19 mouse cellular contexts compared by ENCODE assay signal in genomic region chr13:71211363-71211762, GRCm38 (mm10).
DNase-seq lines count a peak whose midpoint lies in the region; ATAC-seq lines count a peak whose summit lies in the region.
"Had no signal": no experiment of that assay in that cellular context is flagged by ENCODE, and none has a peak within 500 bp of the region (broad histone marks: within the 10 kb centered on the region; RNA-seq: fewer than 3 reads in every experiment).

No protein-coding gene starts in this region.

- no peak overlapping the region for H3K4me3 ChIP-seq in forebrain, embryonic 12.5 days (replicated peaks)
- H3K4me3 ChIP-seq in forebrain, embryonic 15.5 days, result no peak overlapping the region
- H3K4me3 ChIP-seq in midbrain, embryonic 11.5 days (ENCODE audit: low read depth, low read length), result no peak overlapping the region
- no peak overlapping the region for H3K4me3 ChIP-seq in midbrain, embryonic 10.5 days
- no peak overlapping the region for H3K4me3 ChIP-seq in midbrain, embryonic 13.5 days (replicated peaks)
- no peak overlapping the region for H3K4me3 ChIP-seq in midbrain, embryonic 16.5 days (ENCODE audit: low read depth, low read length)
- H3K4me3 ChIP-seq: forebrain, embryonic 10.5 days; gastrocnemius, adult 2 months; hindbrain, embryonic 15.5 days had no signal

- no peak overlapping the region for H3K4me2 ChIP-seq in forebrain, embryonic 12.5 days
- H3K4me2 ChIP-seq in forebrain, embryonic 15.5 days (replicated peaks), result no peak overlapping the region
- H3K4me2 ChIP-seq in midbrain, embryonic 11.5 days, result no peak overlapping the region
- no peak overlapping the region for H3K4me2 ChIP-seq in midbrain, embryonic 13.5 days (replicated peaks)
- H3K4me2 ChIP-seq in midbrain, embryonic 16.5 days (ENCODE audit: low read length), result no peak overlapping the region
- H3K4me2 ChIP-seq: heart, embryonic 11.5 days; hindbrain, embryonic 15.5 days had no signal

- H3K27me3 ChIP-seq in forebrain, embryonic 12.5 days, result peaks cover 3% of the 10 kb centered on the region; the same call in 1 of the 2 replicates
- no peaks in the 10 kb centered on the region for H3K27me3 ChIP-seq in forebrain, embryonic 15.5 days
- no peaks in the 10 kb centered on the region; the same call in 1 of the 2 replicates for H3K27me3 ChIP-seq in midbrain, embryonic 11.5 days (ENCODE audit: control insufficient read depth, insufficient read depth, low read length)
- peaks cover 54% of the 10 kb centered on the region for H3K27me3 ChIP-seq in midbrain, embryonic 10.5 days (ENCODE audit: low read depth, poor library complexity, severe bottlenecking)
- peaks cover 7% of the 10 kb centered on the region for H3K27me3 ChIP-seq in midbrain, embryonic 13.5 days
- H3K27me3 ChIP-seq in midbrain, embryonic 16.5 days (ENCODE audit: control insufficient read depth, insufficient read depth, low read depth, low read length), result no peaks in the 10 kb centered on the region
- H3K27me3 ChIP-seq: hindbrain, embryonic 15.5 days had no signal

- WGBS in forebrain, embryonic 12.5 days, result 56% methylated on average over 4 of the region's 4 CpGs
- 52% methylated on average over 4 of the region's 4 CpGs for WGBS in forebrain, embryonic 15.5 days
- 42% methylated on average over 4 of the region's 4 CpGs for WGBS in midbrain, embryonic 11.5 days
- 57% methylated on average over 4 of the region's 4 CpGs for WGBS in midbrain, embryonic 10.5 days
- WGBS in midbrain, embryonic 13.5 days, result 28% methylated on average over 4 of the region's 4 CpGs
- WGBS in midbrain, embryonic 16.5 days, result 28% methylated on average over 4 of the region's 4 CpGs

- peaks cover 13% of the 10 kb centered on the region for H3K4me1 ChIP-seq in forebrain, embryonic 12.5 days
- H3K4me1 ChIP-seq in forebrain, embryonic 15.5 days, result no peaks in the 10 kb centered on the region
- peaks cover 9% of the 10 kb centered on the region for H3K4me1 ChIP-seq in midbrain, embryonic 11.5 days (ENCODE audit: control insufficient read depth, insufficient read depth, low read length)
- H3K4me1 ChIP-seq in midbrain, embryonic 10.5 days, result peaks cover 27% of the 10 kb centered on the region
- peaks cover 14% of the 10 kb centered on the region for H3K4me1 ChIP-seq in midbrain, embryonic 13.5 days (replicated peaks)
- H3K4me1 ChIP-seq in midbrain, embryonic 16.5 days (ENCODE audit: control insufficient read depth, insufficient read depth, low read length), result peaks cover 5% of the 10 kb centered on the region; the same call in 1 of the 2 replicates
- H3K4me1 ChIP-seq: hindbrain, embryonic 15.5 days had no signal

- 0 out of 2 replicates have a peak, but pooled peaks have one; percentile 30 for ATAC-seq in forebrain, embryonic 12.5 days (ENCODE audit: low FRiP score)
- no peak for ATAC-seq in forebrain, embryonic 15.5 days (replicated peaks)
- ATAC-seq in midbrain, embryonic 11.5 days (ENCODE audit: low FRiP score), result peak; percentile 20; the same call in 1 of the 2 replicates
- peak; percentile 79; the same call in 1 of the 2 replicates for ATAC-seq in midbrain, embryonic 13.5 days
- ATAC-seq in midbrain, embryonic 16.5 days, result peak; percentile 68
- ATAC-seq: activated CD4-positive, CD25-positive, alpha-beta regulatory T cell, adult 4 months had no signal

- no peak overlapping the region for H3K27ac ChIP-seq in forebrain, embryonic 12.5 days
- no peak overlapping the region for H3K27ac ChIP-seq in forebrain, embryonic 15.5 days (replicated peaks)
- H3K27ac ChIP-seq in midbrain, embryonic 11.5 days (ENCODE audit: low read depth, low read length), result no peak overlapping the region
- no peak overlapping the region for H3K27ac ChIP-seq in midbrain, embryonic 10.5 days (replicated peaks)
- H3K27ac ChIP-seq in midbrain, embryonic 13.5 days, result peak overlapping the region; percentile 3; the same call in 1 of the 2 replicates
- no peak overlapping the region for H3K27ac ChIP-seq in midbrain, embryonic 16.5 days (ENCODE audit: low read length)
- H3K27ac ChIP-seq: forebrain, embryonic 10.5 days; gastrocnemius, adult 2 months; hindbrain, embryonic 15.5 days had no signal

- no peak overlapping the region for H3K9ac ChIP-seq in forebrain, embryonic 12.5 days
- H3K9ac ChIP-seq in forebrain, embryonic 15.5 days (replicated peaks), result no peak overlapping the region
- no peak overlapping the region for H3K9ac ChIP-seq in midbrain, embryonic 11.5 days (ENCODE audit: low read length)
- H3K9ac ChIP-seq in midbrain, embryonic 13.5 days (replicated peaks), result no peak overlapping the region
- no peak overlapping the region for H3K9ac ChIP-seq in midbrain, embryonic 16.5 days (ENCODE audit: low read depth, low read length)
- H3K9ac ChIP-seq: hindbrain, embryonic 15.5 days had no signal

- no peak for DNase-seq in midbrain, embryonic 11.5 days (ENCODE audit: low spot score, missing footprints)
- DNase-seq in midbrain, embryonic 10.5 days (ENCODE audit: low spot score), result no peak
- no peak for DNase-seq in right cerebral cortex, postnatal 25 days
- DNase-seq in thymus, adult 18-20 months, result no peak
- DNase-seq: adrenal gland, adult 8-10 months; adrenal gland, postnatal 25 days; cerebellum, adult 18-20 months; cerebellum, adult 9-10 months; cerebellum, postnatal 14 days; gastrocnemius, adult 2 months; gastrocnemius, postnatal 14 days had no signal

- H3K9me3 ChIP-seq in forebrain, embryonic 12.5 days, result no peaks in the 10 kb centered on the region
- no peaks in the 10 kb centered on the region for H3K9me3 ChIP-seq in forebrain, embryonic 15.5 days
- no peaks in the 10 kb centered on the region for H3K9me3 ChIP-seq in midbrain, embryonic 11.5 days (ENCODE audit: control insufficient read depth, low read length)
- no peaks in the 10 kb centered on the region for H3K9me3 ChIP-seq in midbrain, embryonic 10.5 days (replicated peaks)
- H3K9me3 ChIP-seq in midbrain, embryonic 13.5 days, result no peaks in the 10 kb centered on the region
- no peaks in the 10 kb centered on the region for H3K9me3 ChIP-seq in midbrain, embryonic 16.5 days (replicated peaks; ENCODE audit: control insufficient read depth, low read length, poor library complexity, severe bottlenecking)
- H3K9me3 ChIP-seq: forebrain, embryonic 10.5 days; hindbrain, embryonic 15.5 days had no signal

- no peaks in the 10 kb centered on the region for H3K36me3 ChIP-seq in forebrain, embryonic 12.5 days (replicated peaks)
- no peaks in the 10 kb centered on the region for H3K36me3 ChIP-seq in forebrain, embryonic 15.5 days
- no peaks in the 10 kb centered on the region for H3K36me3 ChIP-seq in midbrain, embryonic 11.5 days (ENCODE audit: control insufficient read depth, insufficient read depth, low read length)
- no peaks in the 10 kb centered on the region for H3K36me3 ChIP-seq in midbrain, embryonic 10.5 days
- H3K36me3 ChIP-seq in midbrain, embryonic 13.5 days, result no peaks in the 10 kb centered on the region
- no peaks in the 10 kb centered on the region for H3K36me3 ChIP-seq in midbrain, embryonic 16.5 days (ENCODE audit: control insufficient read depth, insufficient read depth, low read length)
- H3K36me3 ChIP-seq: forebrain, embryonic 10.5 days; hindbrain, embryonic 15.5 days had no signal
